In genomic region chrX:160598562-160599458, GRCm38 (mm10) we compare ENCODE assay signal across 8 mouse cellular contexts.
DNase-seq lines count a peak whose midpoint lies in the region; ATAC-seq and TF ChIP-seq lines count a peak whose summit lies in the region.

No protein-coding gene starts in this region.

- peak; percentile 86 for TF ChIP-seq EP300 in lung, postnatal 0 days (IDR thresholded peaks at IDR 0.05)

- 56% methylated on average over 3 of the region's 3 CpGs for WGBS in embryonic facial prominence, embryonic 13.5 days
- 31% methylated on average over 3 of the region's 3 CpGs for WGBS in hindbrain, embryonic 13.5 days
- 15% methylated on average over 3 of the region's 3 CpGs for WGBS in lung, postnatal 0 days

- no peak overlapping the region for H3K9ac ChIP-seq in embryonic facial prominence, embryonic 13.5 days
- no peak overlapping the region for H3K9ac ChIP-seq in hindbrain, embryonic 13.5 days
- H3K9ac ChIP-seq in lung, postnatal 0 days (replicated peaks; ENCODE audit: low read depth) = no peak overlapping the region

- intact Hi-C loops in left cerebral cortex, adult 2 months (cut with DNase I) = no loop called here
- intact Hi-C loops in left cerebral cortex, postnatal 36 days (cut with DNase I) = no loop called here

- no peak for TF ChIP-seq CTCF in left cerebral cortex, adult 2 months (IDR thresholded peaks at IDR 0.05)
- TF ChIP-seq CTCF in lung, postnatal 0 days (IDR thresholded peaks at IDR 0.05) = no peak

- H3K4me3 ChIP-seq in left cerebral cortex, adult 2 months = no peak overlapping the region
- no peak overlapping the region for H3K4me3 ChIP-seq in embryonic facial prominence, embryonic 13.5 days
- no peak overlapping the region for H3K4me3 ChIP-seq in hindbrain, embryonic 13.5 days
- no peak overlapping the region for H3K4me3 ChIP-seq in lung, postnatal 0 days (ENCODE audit: low read depth, low read length)

- H3K27me3 ChIP-seq in embryonic facial prominence, embryonic 13.5 days = peaks cover 59% of the 10 kb centered on the region
- peaks cover 28% of the 10 kb centered on the region for H3K27me3 ChIP-seq in hindbrain, embryonic 13.5 days
- no peaks in the 10 kb centered on the region for H3K27me3 ChIP-seq in lung, postnatal 0 days (replicated peaks; ENCODE audit: insufficient read depth, low read length)

- peaks cover 20% of the 10 kb centered on the region for H3K4me1 ChIP-seq in embryonic facial prominence, embryonic 13.5 days
- H3K4me1 ChIP-seq in hindbrain, embryonic 13.5 days (replicated peaks) = peaks cover 15% of the 10 kb centered on the region
- no peaks in the 10 kb centered on the region for H3K4me1 ChIP-seq in lung, postnatal 0 days (ENCODE audit: insufficient read depth, low read depth, low read length)

- no peaks in the 10 kb centered on the region for H3K9me3 ChIP-seq in embryonic facial prominence, embryonic 13.5 days
- H3K9me3 ChIP-seq in hindbrain, embryonic 13.5 days = no peaks in the 10 kb centered on the region
- H3K9me3 ChIP-seq in lung, postnatal 0 days (ENCODE audit: low read length) = no peaks in the 10 kb centered on the region

- peak overlapping the region; percentile 61 for H3K27ac ChIP-seq in left cerebral cortex, adult 2 months
- peak overlapping the region; percentile 57; the same call in 1 of the 2 replicates for H3K27ac ChIP-seq in embryonic facial prominence, embryonic 13.5 days
- peak overlapping the region; percentile 62 for H3K27ac ChIP-seq in hindbrain, embryonic 13.5 days
- H3K27ac ChIP-seq in lung, postnatal 0 days (ENCODE audit: low read length) = peak overlapping the region; percentile 43

- peak; percentile 78; the same call in 1 of the 2 replicates for ATAC-seq in embryonic facial prominence, embryonic 13.5 days (ENCODE audit: insufficient number of reproducible peaks, insufficient read depth, low FRiP score, low TSS enrichment, low read depth)
- peak; percentile 88 for ATAC-seq in hindbrain, embryonic 13.5 days (ENCODE audit: low FRiP score)
- peak; percentile 85 for ATAC-seq in lung, postnatal 0 days
- no peak for ATAC-seq in activated CD4-positive, CD25-positive, alpha-beta regulatory T cell, adult 4 months

- no peaks in the 10 kb centered on the region for H3K36me3 ChIP-seq in embryonic facial prominence, embryonic 13.5 days
- H3K36me3 ChIP-seq in hindbrain, embryonic 13.5 days = no peaks in the 10 kb centered on the region
- no peaks in the 10 kb centered on the region for H3K36me3 ChIP-seq in lung, postnatal 0 days (ENCODE audit: insufficient read depth, low read length)

- no peak overlapping the region for H3K4me2 ChIP-seq in embryonic facial prominence, embryonic 13.5 days
- no peak overlapping the region for H3K4me2 ChIP-seq in hindbrain, embryonic 13.5 days
- H3K4me2 ChIP-seq in lung, postnatal 0 days (replicated peaks; ENCODE audit: low read depth, low read length) = no peak overlapping the region

- no peak for DNase-seq in left cerebral cortex, adult 2 months (ENCODE audit: extremely low spot score in 1 of 2, low spot score in 2 of 2)
- no peak for DNase-seq in left cerebral cortex, postnatal 36 days (ENCODE audit: low spot score in 2 of 2)
- peak; percentile 86 for DNase-seq in lung, postnatal 0 days (ENCODE audit: low spot score)
- peak; percentile 21 for DNase-seq in right cerebral cortex, postnatal 4 days
- DNase-seq in cerebellum, postnatal 4 days (ENCODE audit: low spot score in 2 of 2) = no peak

Comparison
In these comparisons a context has a peak if more than half of its experiments do, and no peak if none do; other contexts are left out.
1. DNase-seq: peak in lung, postnatal 0 days (single experiment) and right cerebral cortex, postnatal 4 days (single experiment); none in left cerebral cortex, adult 2 months (0 of 2), left cerebral cortex, postnatal 36 days (0 of 2) and cerebellum, postnatal 4 days (0 of 2).
2. Peak in every context shown above with its lines, with median percentiles within 50 percentile points of each other: H3K27ac ChIP-seq.